Mouse (Mus musculus): ENCODE measurements around the gene Hoxb2.

DNA sequence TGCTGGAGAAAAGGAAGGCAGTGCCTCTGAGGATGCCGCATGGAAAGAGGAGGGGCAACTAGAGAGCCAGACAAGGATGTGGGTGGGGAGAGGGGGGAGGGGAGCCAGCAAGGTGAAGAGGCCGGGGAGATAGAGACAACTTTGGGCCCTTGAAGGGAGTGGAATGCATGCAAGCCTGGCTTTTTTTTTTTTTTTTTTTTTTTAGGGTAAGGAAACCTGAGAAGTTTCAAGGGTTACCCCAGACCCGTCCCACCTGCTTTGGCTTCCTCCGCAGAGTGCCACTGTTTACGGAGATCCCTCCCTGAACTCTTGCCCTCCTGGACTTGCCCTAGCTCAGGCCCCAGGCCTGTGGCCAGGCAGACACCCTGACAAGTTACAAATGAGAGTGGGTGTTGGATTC is 13.5 kb downstream of the Hoxb2 start:
- TF ChIP-seq POLR2A (IDR thresholded peaks at IDR 0.05; ENCODE audit: borderline replicate concordance, insufficient read depth, low read length): no peak
- no peak for TF ChIP-seq CTCF (IDR thresholded peaks at IDR 0.05; ENCODE audit: borderline replicate concordance, insufficient read depth, low read depth, low read length)

All from cerebellum, adult 2 months (tissue).